Mouse (Mus musculus): ENCODE measurements around the gene Gcnt1. TPM values are rescaled to one million over a fixed set of nuclear protein-coding genes. Genes with fewer than 3 reads are reported as not detected.

Gcnt1 gene
- polyA plus RNA-seq, 1 experiment from 2014 or later: 8.0 TPM

DNA sequence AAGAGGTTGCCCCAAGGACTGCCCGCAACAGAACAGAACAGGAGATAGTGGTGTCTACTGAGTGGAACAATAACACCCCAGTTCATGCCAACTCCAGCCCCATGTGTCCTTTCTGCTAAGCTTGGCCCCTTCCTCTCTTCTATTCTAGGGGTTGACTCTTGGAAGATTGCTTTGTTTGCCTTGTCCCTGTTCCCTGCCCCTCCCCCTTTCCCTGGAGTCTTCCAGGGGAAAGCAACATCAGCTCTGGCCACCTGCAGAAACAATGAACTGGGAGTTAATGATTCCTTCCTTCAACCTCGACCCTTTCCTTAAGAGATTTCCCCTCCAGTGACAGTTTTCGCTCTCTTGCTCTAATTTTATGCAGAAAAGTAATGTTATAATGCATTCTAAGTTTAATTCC is 15.3 kb downstream of the Gcnt1 start:
- peaks cover 4% of the 10 kb centered on the region; the same call in 1 of the 2 replicates for H3K27me3 ChIP-seq (ENCODE audit: control insufficient read depth, insufficient read depth, low read length)
- ATAC-seq (ENCODE audit: low FRiP score) (no peak), DNase-seq (ENCODE audit: low spot score) (no peak)
- no peak overlapping the region for H3K27ac ChIP-seq (ENCODE audit: low read depth, low read length)
- H3K4me2 ChIP-seq (replicated peaks; ENCODE audit: low read depth, low read length): no peak overlapping the region
- H3K4me1 ChIP-seq (replicated peaks; ENCODE audit: control insufficient read depth, insufficient read depth, low read length): no peaks in the 10 kb centered on the region
- 42% methylated on average over 3 of the region's 3 CpGs for WGBS
- H3K4me3 ChIP-seq (ENCODE audit: low read depth, low read length): no peak overlapping the region
- H3K9ac ChIP-seq (ENCODE audit: low read depth, low read length): no peak overlapping the region
- H3K36me3 ChIP-seq (ENCODE audit: control insufficient read depth, insufficient read depth, low read length): no peaks in the 10 kb centered on the region
- H3K9me3 ChIP-seq (ENCODE audit: control insufficient read depth, low read length): no peaks in the 10 kb centered on the region

DNA sequence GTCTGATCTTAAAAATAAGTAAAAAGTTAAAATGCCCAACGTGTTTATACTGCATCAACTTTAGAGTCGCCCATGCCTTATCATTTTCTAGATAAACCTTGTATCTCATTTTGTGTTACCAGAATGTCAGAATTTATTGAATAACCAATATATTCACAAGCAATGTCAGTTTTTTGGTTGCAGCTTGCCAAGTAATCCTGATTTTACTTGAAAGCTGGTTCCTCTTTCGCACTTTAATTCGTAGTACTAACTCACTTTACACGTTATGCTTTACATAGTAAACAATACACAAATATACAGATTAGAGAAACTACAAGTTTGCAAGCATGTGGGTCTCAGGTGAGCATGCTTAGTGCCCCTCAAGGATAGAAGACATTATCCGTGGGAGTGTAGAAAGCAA is 15.7 kb downstream of the Gcnt1 start:
- no peak overlapping the region for H3K4me2 ChIP-seq (replicated peaks; ENCODE audit: low read depth, low read length)
- H3K36me3 ChIP-seq (ENCODE audit: control insufficient read depth, insufficient read depth, low read length): no peaks in the 10 kb centered on the region
- ATAC-seq (ENCODE audit: low FRiP score) (no peak), DNase-seq (ENCODE audit: low spot score) (no peak)
- H3K9ac ChIP-seq (ENCODE audit: low read depth, low read length): no peak overlapping the region
- no peak overlapping the region for H3K4me3 ChIP-seq (ENCODE audit: low read depth, low read length)
- H3K4me1 ChIP-seq (replicated peaks; ENCODE audit: control insufficient read depth, insufficient read depth, low read length): no peaks in the 10 kb centered on the region
- H3K27me3 ChIP-seq (ENCODE audit: control insufficient read depth, insufficient read depth, low read length): peaks cover 4% of the 10 kb centered on the region; the same call in 1 of the 2 replicates
- H3K27ac ChIP-seq (ENCODE audit: low read depth, low read length): no peak overlapping the region
- no peaks in the 10 kb centered on the region for H3K9me3 ChIP-seq (ENCODE audit: control insufficient read depth, low read length)
- WGBS: 77% methylated on average over 6 of the region's 6 CpGs

DNA sequence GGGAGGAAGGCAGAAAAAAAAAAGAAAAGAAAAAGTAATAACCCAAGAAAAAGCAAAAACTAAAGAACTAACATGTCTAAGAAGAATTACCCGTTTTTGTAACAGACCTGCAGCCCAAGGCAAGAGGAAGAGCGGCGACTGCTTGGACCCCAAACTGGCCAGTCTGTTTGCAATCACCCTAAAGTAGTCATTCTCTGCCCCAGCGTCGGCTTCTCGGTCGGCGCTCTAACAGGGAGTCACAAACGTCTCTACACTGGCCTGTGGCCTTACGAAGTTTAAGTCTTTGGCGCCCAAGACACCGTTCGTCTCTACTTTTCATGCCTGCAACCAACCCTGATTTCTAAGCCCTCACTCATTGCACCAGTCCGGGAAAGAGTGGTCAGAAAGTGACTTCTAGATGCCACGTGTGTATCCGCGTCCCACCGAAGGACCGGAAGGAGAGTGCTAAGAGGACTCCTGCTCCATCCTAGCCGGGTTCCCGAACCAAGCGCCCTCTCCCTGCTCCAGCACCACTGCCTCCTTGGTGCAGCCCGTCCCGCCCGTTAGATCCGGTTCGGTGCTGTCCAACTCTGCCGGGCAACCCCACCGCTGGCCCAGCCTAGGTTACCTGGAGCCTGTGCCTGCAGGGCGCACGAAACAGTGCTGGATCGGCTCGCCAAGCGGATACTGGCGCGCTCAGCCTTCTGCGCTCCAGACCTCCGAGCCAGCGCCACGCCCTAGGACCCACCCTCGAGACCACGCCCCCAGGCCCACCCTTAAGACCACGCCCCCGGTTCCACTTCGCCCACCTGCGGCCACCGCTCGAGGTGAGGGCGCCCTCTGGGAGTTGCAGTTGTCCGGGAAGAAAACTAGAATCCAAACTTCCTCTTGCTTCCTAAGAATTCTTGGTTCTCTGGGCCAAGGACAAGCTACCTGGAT is 16.4 kb downstream of the Gcnt1 start:
- H3K27me3 ChIP-seq (ENCODE audit: control insufficient read depth, insufficient read depth, low read length): peaks cover 4% of the 10 kb centered on the region; the same call in 1 of the 2 replicates
- no peaks in the 10 kb centered on the region for H3K9me3 ChIP-seq (ENCODE audit: control insufficient read depth, low read length)
- peak overlapping the region; percentile 41 for H3K4me3 ChIP-seq (ENCODE audit: low read depth, low read length)
- no peaks in the 10 kb centered on the region for H3K4me1 ChIP-seq (replicated peaks; ENCODE audit: control insufficient read depth, insufficient read depth, low read length)
- ATAC-seq (ENCODE audit: low FRiP score) (peak; percentile 89), DNase-seq (ENCODE audit: low spot score) (peak; percentile 66)
- no peak overlapping the region for H3K9ac ChIP-seq (ENCODE audit: low read depth, low read length)
- peak overlapping the region; percentile 86 for H3K4me2 ChIP-seq (replicated peaks; ENCODE audit: low read depth, low read length)
- H3K36me3 ChIP-seq (ENCODE audit: control insufficient read depth, insufficient read depth, low read length): no peaks in the 10 kb centered on the region
- WGBS: 2% methylated on average over 50 of the region's 50 CpGs
- H3K27ac ChIP-seq (ENCODE audit: low read depth, low read length): no peak overlapping the region

DNA sequence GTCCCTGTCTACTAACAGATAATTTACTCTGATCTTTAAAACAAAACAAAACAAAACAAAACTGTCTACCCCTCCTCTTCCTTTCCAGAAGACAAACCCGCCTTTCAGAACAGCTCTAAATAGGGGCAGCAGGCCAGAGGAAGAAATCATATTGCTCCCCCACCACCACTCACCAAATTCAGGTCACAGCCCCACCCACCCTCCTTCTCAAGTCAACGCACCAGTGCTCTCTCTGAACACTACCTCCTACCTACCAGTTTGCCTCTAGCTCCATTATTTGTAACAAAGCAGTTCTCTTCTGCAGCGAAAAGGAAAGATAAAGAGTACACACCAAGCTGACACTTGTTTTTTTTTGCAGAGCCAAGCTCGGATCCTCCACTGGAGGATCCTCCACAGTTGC is 17.3 kb downstream of the Gcnt1 start:
- Histone ChIP-seq H3K36me3 (ENCODE audit: control insufficient read depth, insufficient read depth, low read length) (no peaks in the 10 kb centered on the region), H3K27ac (ENCODE audit: low read depth, low read length) (no peak overlapping the region), H3K4me2 (replicated peaks; ENCODE audit: low read depth, low read length) (no peak overlapping the region; the same call in 1 of the 2 replicates), H3K4me3 (ENCODE audit: low read depth, low read length) (no peak overlapping the region), H3K4me1 (replicated peaks; ENCODE audit: control insufficient read depth, insufficient read depth, low read length) (no peaks in the 10 kb centered on the region), H3K27me3 (ENCODE audit: control insufficient read depth, insufficient read depth, low read length) (peaks cover 4% of the 10 kb centered on the region; the same call in 1 of the 2 replicates), H3K9me3 (ENCODE audit: control insufficient read depth, low read length) (no peaks in the 10 kb centered on the region), H3K9ac (ENCODE audit: low read depth, low read length) (no peak overlapping the region)
- no peak for ATAC-seq (ENCODE audit: low FRiP score)
- 20% methylated on average over 4 of the region's 4 CpGs for WGBS
- DNase-seq (ENCODE audit: low spot score): no peak

DNA sequence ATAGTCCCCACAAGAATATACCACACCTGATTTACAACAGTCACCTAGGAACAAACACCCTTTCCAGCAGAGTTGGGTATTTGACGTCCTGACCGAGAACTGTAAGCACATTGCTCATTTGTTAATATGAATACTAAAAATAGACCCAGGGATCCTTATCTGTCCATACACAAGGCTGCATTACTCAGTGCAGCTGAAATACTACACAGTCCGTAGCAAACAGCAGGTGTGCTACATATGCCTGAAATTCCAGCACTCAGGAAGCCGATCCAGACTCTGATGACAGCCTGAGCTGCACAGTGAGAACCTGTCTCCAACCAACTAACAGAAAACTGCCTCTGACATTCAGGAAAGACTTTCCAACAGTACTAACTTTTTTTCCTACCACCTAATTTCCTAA is 17.8 kb downstream of the Gcnt1 start:
- H3K36me3 ChIP-seq (ENCODE audit: control insufficient read depth, insufficient read depth, low read length): no peaks in the 10 kb centered on the region
- H3K4me2 ChIP-seq (replicated peaks; ENCODE audit: low read depth, low read length): no peak overlapping the region
- peaks cover 4% of the 10 kb centered on the region; the same call in 1 of the 2 replicates for H3K27me3 ChIP-seq (ENCODE audit: control insufficient read depth, insufficient read depth, low read length)
- no peaks in the 10 kb centered on the region for H3K9me3 ChIP-seq (ENCODE audit: control insufficient read depth, low read length)
- no peak overlapping the region for H3K9ac ChIP-seq (ENCODE audit: low read depth, low read length)
- H3K27ac ChIP-seq (ENCODE audit: low read depth, low read length): no peak overlapping the region
- no peak overlapping the region for H3K4me3 ChIP-seq (ENCODE audit: low read depth, low read length)
- no peak for ATAC-seq (ENCODE audit: low FRiP score)
- H3K4me1 ChIP-seq (replicated peaks; ENCODE audit: control insufficient read depth, insufficient read depth, low read length): no peaks in the 10 kb centered on the region
- 66% methylated on average over 4 of the region's 4 CpGs for WGBS
- DNase-seq (ENCODE audit: low spot score): no peak

DNA sequence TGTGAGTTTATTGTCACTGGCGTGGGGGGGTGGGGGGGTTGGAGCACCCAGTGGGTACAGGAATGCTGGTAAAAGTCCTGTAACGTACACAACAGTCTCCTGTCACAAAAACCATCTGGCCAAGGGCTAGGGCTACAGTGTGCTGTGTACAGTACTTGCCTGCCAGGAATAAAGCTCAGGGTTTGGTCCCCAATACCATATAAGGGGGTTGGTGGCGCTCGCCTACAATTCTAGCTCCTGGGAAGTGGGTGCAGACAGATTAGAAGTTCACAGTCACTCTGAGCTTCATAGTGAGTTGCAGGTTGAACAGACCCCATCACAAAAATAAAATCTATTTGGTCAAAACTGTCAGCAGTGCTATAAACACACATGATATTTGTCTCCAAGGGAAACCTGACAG is 18.3 kb downstream of the Gcnt1 start:
- WGBS: 62% methylated on average over 4 of the region's 4 CpGs
- no peak overlapping the region for H3K9ac ChIP-seq (ENCODE audit: low read depth, low read length)

DNA sequence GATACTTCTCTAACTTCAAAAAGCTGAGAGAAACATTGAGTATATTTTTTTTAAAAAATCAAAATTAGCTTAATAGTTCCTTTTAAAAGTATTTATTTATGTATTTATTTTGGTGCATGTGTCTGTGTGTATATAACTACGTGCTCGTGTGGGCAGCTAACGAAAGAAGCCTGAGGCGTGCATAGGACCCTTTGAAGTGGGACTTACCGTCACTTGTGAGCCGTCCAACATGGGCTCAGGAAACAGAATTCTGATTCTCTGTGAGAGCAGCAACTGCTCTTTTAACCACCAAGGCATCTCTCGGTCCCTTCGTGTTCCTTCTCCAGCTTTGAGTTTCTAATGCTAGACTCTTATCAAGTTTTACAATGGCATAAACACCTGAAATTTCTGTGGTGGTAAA is 18.9 kb downstream of the Gcnt1 start:
- ATAC-seq (ENCODE audit: low FRiP score): no peak
- no peak overlapping the region for H3K4me3 ChIP-seq (ENCODE audit: low read depth, low read length)
- no peak for DNase-seq (ENCODE audit: low spot score)
- no peaks in the 10 kb centered on the region for H3K9me3 ChIP-seq (ENCODE audit: control insufficient read depth, low read length)
- 76% methylated on average over 8 of the region's 8 CpGs for WGBS
- peaks cover 4% of the 10 kb centered on the region; the same call in 1 of the 2 replicates for H3K27me3 ChIP-seq (ENCODE audit: control insufficient read depth, insufficient read depth, low read length)
- H3K36me3 ChIP-seq (ENCODE audit: control insufficient read depth, insufficient read depth, low read length): no peaks in the 10 kb centered on the region
- H3K4me2 ChIP-seq (replicated peaks; ENCODE audit: low read depth, low read length): no peak overlapping the region
- no peaks in the 10 kb centered on the region for H3K4me1 ChIP-seq (replicated peaks; ENCODE audit: control insufficient read depth, insufficient read depth, low read length)
- H3K9ac ChIP-seq (ENCODE audit: low read depth, low read length): no peak overlapping the region
- no peak overlapping the region for H3K27ac ChIP-seq (ENCODE audit: low read depth, low read length)

More for the DNA sequence above, 18.3 kb downstream of the Gcnt1 start:
- Histone ChIP-seq H3K9me3 (ENCODE audit: control insufficient read depth, low read length) (no peaks in the 10 kb centered on the region), H3K4me3 (ENCODE audit: low read depth, low read length) (no peak overlapping the region), H3K27me3 (ENCODE audit: control insufficient read depth, insufficient read depth, low read length) (peaks cover 4% of the 10 kb centered on the region; the same call in 1 of the 2 replicates), H3K36me3 (ENCODE audit: control insufficient read depth, insufficient read depth, low read length) (no peaks in the 10 kb centered on the region), H3K27ac (ENCODE audit: low read depth, low read length) (no peak overlapping the region), H3K4me1 (replicated peaks; ENCODE audit: control insufficient read depth, insufficient read depth, low read length) (no peaks in the 10 kb centered on the region), H3K4me2 (replicated peaks; ENCODE audit: low read depth, low read length) (no peak overlapping the region)
- no peak for DNase-seq (ENCODE audit: low spot score)
- ATAC-seq (ENCODE audit: low FRiP score): no peak

DNA sequence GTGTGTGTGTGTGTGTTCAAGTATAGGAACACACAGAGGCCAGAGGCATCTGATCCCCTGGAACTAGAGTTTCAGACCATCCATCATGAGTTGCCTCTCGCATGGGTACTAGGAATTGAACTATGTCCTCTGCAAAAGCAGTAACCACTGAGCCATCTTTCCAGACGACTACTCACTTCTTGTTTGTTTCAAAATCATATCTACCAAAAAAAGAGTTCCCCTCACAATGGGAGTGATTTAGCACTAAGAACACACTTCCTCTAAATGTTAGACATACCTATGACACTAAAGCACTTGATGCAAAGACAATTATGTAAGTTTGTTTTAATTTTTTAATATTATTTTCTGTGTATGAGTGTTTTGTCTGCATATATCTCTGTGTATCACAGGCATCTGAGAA is 24.8 kb downstream of the Gcnt1 start:
- ATAC-seq (ENCODE audit: low FRiP score) (no peak), DNase-seq (ENCODE audit: low spot score) (no peak)
- WGBS: 90% methylated on average over 2 of the region's 2 CpGs
- H3K36me3 ChIP-seq (ENCODE audit: control insufficient read depth, insufficient read depth, low read length): no peaks in the 10 kb centered on the region
- H3K4me1 ChIP-seq (replicated peaks; ENCODE audit: control insufficient read depth, insufficient read depth, low read length): no peaks in the 10 kb centered on the region
- no peak overlapping the region for H3K4me3 ChIP-seq (ENCODE audit: low read depth, low read length)
- no peaks in the 10 kb centered on the region for H3K9me3 ChIP-seq (ENCODE audit: control insufficient read depth, low read length)
- no peak overlapping the region for H3K9ac ChIP-seq (ENCODE audit: low read depth, low read length)
- no peak overlapping the region for H3K4me2 ChIP-seq (replicated peaks; ENCODE audit: low read depth, low read length)
- H3K27me3 ChIP-seq (ENCODE audit: control insufficient read depth, insufficient read depth, low read length): no peaks in the 10 kb centered on the region
- H3K27ac ChIP-seq (ENCODE audit: low read depth, low read length): no peak overlapping the region
